Mouse (Mus musculus): ENCODE data around the gene Letmd1.
"Not testable (repeated sequence)": the region's sequence is repeated elsewhere in the genome, so short reads cannot be mapped to it uniquely, and the experiment has no call there.

Letmd1 gene

DNA sequence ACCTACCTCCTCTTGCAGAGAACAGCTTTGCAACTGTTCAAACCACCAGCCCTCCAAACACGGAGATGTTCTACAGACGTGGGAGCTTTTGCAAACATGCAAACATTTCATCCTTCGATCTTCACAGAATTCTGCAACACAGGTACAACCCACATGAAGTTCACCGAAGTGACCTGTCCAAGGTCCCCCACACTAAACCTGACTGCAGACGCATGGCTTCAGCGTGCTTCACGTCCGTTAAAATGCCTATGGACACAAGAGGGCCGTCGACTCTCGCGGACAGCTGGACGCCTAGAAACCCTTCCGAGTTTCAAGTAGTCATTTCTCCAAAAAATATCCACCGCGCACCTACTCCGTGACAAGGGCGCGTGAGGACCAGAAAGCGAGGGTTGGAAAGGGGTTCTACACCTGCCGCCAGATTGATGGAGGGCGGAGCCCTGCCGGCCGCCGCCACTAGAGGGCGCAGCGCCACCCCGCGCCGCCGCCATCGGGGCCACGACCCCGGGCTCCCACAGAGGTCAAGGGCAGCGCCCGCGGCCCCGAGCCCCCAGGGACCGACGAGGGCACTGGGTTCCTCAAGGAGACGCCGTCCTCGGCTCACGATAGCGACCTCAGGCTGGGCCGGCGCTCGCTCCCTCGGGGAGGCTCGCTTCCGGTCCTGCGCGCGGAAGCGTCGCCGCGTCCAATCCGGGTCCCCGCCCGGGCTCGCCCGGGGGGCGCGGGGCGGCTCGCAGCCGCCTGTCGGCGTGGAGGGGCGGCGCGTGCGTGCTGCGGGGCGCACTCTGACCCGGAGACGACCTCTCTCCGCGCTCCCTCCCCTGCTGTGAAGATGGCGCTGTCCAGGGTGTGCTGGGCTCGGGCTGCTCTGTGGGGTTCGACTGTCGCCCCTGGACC lies at the start of gene Letmd1:
Gene Letmd1, plus strand, starts transcription at position 729 of the 894 bp plus-strand sequence.
- peak; percentile 92 for DNase-seq

DNA sequence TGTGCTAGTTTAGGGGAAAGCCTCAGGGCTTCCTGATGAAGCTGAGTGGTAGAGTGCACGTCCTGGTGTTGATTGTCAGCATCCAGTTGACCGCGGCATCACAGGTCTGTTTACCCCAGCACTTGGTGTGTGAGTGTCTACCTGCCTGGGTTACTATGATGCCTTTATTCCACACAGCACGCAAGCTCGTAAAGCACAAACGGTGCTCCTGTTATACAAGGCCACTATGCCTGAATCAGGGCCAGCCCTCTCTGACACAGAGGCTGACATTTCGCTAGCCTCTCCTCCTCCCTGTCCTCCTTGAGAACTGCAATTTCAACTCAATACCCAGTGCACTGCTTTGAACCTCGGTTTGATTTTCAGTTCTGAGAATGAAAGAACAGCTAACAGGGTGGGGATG lies 49.5 kb upstream of the Letmd1 start:
- DNase-seq, result no peak

DNA sequence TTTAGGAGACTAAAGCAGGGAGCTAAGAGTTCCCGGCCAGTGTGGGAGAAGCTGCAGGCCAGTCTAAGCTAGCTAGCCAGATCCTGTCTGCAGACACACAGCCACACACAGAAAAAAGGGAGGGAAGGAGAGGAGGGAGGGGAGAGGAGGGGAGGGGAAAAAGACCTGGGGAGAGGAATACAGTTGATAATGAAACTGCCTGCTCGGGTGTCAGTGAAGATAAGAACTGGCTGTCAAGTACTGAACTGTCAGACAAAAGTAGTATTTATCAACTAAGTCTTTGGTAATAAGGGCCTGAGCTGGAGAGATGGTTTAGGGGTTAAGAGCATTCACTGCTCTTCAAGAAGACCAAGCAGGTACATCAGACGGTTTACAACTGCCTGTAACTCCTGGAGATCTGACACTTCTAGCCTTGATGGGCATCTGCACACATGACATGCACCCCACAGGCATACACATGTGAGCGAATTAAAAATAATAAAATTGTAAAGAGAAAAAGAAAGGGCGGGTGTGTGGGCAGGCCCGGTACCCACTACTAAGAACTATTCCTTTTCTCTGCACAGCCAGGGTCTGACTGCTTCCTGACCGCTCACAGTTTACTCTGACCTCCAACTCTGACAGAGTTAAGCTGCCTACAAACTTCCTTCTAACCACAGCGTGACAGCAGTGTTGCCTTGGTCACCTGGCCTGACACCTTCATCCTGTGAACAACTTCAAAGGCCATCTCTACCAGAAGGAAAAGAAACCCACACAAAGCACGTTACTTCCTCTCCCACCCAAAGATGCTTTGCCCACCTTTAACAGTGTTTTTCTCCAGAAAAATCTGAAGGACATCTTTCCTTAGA lies 48.7 kb upstream of the Letmd1 start:
- DNase-seq, result no peak

DNA sequence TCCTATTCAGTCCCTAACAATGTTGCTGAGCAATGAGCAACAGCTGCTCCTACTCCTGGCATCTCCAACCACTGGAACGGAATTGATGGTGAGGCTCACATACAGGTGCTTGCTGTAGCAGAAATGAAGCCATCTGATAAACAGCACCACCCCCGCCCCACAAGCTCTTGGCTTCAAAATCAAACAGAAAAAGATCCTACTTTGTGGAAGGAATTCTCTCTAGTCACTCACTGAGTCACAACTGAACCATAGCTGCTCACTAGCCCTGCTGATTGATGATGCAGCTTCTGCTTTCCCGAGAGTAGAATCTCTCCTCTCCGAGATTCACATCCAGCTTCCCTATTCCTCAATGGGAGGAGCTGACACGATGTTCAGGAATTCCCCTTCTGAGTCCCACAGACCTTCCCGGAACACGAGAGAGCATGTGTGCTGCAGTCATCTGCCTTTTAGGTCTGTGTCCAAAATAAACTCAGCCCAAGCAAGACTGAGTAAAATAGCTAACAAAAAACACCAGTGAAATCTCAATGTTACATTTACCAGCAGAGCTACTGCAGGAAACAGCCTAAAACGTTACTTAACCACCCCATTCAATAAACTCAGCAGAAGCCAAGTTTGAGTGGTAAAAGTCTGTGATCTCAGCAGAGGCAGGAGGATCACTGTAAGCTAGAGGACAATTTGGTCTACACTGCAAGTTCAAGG lies 47.6 kb upstream of the Letmd1 start:
- DNase-seq, result no peak

- DNase-seq, result not testable (repeated sequence)
Observed at GRCm38 (mm10) chr15:100421758-100422197, 47.0 kb upstream of the Letmd1 start, which contains the start of gene Gm5475. Gm5475 (plus strand) TSS chr15:100422147.

- peak; percentile 34 for DNase-seq
Observed at GRCm38 (mm10) chr15:100422476-100422875, 46.3 kb upstream of the Letmd1 start.

DNA sequence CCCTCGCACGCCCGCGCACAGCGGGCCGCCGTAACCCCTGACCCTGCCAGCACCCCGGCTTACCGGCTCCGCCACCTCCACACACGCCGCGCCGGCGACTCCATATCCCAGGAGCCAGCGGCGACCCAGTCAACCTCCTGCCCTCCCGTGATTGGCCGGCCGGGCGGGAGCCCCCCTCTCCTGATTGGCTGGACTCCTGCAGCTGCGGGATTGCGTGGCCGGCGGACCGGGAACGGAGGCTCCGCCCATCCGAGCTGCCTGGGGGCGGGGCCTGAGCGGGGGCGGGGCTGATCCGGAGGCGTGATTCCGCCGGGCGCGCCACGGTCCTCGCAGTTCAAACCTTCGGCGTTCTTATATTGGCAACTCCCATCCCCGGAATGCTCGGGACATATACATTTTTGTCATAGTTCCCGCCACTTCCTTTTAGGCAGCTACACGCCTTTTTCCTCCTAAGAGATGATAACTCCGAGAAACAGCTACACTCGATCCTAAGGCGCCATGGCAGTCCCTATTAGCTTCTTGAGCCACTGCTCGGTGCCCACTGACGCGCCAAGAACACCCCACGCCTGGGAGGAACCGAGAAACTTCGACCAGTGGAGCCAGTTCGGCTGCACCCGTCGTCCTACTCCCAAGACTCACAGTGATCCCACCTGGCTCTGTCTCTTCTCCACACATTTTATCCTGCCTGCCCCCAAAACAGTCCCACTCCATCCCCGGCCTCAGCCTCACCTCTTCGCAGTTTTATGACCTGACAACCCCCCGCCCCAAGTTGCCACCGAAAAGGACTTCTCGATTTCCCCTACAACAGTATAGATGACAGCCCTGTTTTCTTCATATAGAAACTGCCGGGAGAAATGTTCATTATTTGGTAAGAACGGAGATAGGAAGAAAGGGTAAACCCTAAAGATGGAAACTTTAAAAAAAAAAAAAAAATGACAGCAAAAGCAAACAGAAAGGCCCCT lies 45.6 kb upstream of the Letmd1 start:
- peak; percentile 95 for DNase-seq

- DNase-seq, result no peak
Observed at GRCm38 (mm10) chr15:100423916-100424315, 44.9 kb upstream of the Letmd1 start.

DNA sequence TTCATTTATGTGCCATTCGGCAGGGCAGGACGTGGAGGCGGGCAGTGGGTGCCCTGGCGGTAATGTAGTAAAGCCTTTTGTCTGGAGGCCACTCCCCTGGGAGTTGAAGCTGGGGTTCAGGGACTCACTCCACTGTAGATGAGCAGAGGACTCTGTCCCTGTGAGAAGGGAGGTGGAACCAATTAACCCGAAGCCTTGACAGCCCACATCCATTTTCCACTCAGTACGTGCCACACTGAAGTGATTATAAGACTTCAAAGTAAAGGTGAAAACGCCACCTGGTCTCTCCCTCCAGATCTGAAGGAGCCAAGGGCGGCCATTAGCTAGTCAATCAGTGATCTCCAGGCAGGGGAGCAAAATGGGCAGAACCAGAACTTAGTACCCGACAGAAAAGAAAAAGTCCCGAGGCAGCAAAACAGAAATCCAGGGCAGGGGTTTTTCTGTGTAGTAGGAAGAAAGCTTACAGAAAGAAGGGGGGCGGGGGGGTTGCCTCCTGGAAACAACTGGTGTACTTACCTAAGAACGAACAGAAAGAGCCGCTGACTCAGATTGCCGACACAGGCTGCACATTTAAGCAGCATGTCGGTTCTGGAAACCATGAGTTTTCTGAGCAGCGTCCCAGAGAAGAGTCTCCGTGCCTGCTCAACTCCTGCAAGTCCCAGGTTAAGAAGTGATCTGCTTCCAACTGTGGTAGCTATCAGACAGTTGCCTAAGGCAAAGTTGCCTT lies 44.3 kb upstream of the Letmd1 start, which contains the start of gene Slc11a2:
Gene Slc11a2, minus strand, starts transcription at position 677 of the 727 bp plus-strand sequence.
- no peak for DNase-seq

DNA sequence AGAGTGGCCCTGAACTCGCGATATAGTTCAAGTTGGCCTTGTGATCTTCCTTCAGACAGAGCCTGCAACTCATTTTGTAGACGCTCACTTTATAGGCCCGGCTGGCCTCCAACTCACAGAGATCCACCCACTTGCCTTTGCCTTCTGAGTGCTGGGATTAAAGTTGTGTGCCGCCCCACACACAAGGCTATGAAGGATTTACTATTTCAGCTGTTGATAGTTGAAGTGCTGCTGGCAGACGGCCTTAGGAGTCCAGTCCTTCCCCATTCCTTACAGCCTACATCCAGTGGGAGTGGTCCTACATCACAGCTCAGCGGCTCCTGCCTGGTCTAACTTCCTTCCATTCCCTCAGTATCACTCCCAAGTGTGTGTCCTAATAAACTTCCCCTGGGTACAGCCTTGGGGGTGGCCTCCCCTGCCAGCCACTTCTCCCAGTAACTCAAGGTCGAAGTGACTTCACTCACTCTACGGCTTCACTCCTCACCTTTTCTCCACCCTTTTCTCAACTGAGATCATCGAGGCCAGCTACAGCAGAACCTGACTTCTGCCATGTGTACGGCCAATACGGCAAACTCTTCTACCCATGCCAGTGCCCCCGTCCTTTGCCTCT lies 40.4 kb upstream of the Letmd1 start:
- no peak for DNase-seq

DNA sequence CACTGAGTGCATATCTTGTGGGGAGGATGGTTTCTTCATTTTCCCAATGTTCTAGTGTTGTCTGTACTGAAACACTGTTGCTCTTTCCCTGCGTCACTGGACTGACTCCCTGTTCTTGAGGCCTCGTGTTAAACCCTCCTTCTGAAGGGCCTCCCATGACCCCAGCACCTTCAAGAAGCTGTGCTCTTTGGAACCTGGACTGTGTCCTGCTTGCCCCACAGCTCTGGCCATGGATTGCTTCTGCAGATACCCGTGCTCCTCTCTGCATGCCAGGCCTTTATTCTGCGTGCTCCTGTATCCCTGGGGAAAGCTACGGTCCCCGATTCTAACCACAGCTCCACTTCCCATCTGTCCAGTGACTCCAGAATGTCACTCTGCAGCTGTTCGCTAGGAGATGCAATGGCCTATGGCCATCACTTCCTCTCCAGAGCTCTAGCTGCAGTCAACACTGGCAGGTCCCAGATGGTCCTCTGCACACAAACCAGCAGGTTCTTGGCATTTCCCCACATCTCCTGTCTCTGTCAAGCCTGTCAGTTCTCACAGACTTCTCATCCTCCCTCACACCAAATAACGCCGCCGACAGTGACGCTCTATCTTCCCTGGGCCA lies 38.8 kb upstream of the Letmd1 start:
- no peak for DNase-seq

DNA sequence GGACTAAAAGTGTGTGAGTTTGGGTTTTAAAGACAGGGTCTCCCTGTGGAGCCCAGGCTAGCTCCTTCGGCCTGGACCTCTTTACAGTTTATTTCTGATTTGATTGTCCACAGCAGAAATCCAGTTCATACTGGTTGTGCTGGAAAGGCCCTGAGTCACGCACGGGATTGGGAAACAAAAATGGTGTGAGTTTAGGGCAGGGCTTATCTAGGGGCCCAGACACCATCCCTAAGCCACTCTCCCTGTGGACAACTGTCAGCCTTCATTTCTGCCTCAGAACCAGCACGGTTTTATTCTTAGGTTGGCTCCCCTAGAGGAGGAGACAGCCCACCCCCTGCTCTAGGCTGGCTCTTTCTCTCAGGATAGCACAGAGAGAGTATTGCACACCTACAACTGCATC lies 35.6 kb upstream of the Letmd1 start:
- DNase-seq, result no peak

DNA sequence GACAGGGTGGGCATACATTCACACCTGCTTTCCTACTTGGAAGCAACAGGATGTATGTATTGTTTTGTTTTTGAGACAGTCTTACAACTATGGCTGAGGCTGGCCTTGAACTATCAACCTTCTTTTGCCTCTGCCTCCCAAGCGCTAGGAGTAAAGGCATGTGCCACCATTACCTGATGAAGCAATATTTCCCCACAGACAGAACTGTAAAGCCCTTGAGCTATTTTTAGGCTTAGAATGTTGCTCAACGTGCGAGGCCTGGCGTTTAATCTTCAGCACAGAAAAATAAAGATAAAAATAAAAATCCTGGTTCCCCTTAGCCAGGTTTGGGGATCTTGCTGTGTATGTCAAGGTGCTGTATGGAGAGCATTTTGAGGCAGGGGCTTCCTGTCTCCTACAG lies 32.7 kb upstream of the Letmd1 start:
- DNase-seq, result no peak

DNA sequence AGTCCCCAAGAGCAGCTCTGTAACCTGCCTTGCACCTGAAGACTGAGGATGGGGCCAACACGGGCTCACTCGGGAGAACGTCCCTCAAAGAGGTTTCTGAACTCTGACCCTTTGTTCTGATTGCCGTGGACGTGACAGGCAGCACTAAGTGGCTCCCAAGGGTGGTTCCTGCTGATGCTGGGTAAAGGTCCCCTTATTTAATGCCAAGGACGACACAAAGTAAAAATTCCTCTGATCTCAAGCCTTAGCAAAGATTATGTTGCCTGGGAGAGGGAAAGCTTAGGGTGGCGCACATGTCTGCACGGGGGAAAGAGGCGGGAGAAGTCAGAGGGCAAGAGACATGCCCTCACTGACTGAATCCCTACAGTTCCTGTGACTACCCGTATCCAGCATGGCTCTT lies 32.3 kb upstream of the Letmd1 start:
- no peak for DNase-seq

DNA sequence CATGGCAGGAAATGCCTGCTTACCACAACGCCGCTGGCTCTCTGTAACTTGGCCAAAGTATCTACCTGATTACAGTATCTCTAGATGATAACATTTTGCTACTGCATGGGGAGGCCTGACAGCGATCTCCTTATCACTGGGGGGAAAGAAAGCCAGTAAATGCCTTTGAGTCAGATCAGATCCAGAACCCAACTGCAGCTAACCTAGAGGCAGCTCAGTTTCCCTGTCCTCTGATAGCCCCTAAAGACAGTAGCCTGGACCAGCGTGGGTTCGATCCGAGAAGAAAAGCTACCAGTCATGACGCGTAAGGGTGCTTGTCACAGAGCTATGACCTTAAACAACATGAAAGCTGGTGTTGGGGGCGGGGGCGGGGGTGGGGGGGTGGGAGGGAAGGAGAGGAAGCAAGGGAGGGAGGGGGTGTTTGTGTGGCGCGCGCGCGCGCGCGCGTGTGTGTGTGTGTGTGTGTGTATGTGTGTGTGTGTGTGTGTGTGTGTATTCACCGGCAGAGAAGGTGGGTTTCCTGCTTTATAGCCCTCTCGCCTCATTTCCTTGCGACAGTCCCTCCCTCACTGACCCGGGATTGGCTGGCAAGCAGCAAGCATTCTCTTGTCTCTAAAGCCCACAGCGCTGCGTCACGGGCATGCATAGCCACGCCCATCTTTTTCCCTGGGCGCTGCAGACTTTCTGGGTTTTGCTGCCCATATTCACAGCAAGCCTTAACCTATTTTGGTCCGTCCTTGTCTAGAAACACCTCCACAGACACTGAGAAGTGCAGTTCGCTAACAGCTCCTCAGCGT lies 25.5 kb upstream of the Letmd1 start:
- DNase-seq, result peak; percentile 85

GRCm38 (mm10) chr15:100446887-100447286 lies 21.9 kb upstream of the Letmd1 start:
- DNase-seq, result no peak

- no peak for DNase-seq
Observed at GRCm38 (mm10) chr15:100448572-100448971, 20.3 kb upstream of the Letmd1 start.

DNA sequence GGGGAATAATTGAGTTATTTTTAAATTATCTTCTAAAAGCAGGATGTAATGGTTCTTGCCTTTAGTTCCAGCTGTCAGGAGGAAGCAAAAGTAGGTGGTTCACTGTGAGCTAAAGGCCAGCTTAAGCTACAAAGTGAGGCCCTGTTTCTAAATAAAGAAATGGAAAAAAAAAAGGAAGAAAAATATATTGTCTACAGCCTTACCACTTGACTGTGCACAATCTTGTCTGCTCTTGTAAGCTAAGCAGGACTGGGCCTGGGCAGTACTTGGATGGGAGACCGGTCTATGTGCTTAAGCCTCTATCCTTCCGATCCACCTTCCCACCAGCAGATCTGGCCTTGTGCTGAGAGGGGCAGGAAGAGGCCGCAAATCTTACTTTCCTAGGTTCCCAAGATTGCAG lies 19.3 kb upstream of the Letmd1 start:
- no peak for DNase-seq

- peak; percentile 62 for DNase-seq
Observed at GRCm38 (mm10) chr15:100451245-100451644, 17.6 kb upstream of the Letmd1 start.

Data from right cerebral cortex, postnatal 14 days (tissue).